Mouse (Mus musculus) erythroblast, adult 5-6 weeks (primary cell): ENCODE results near the gene Sp6. TPM values are rescaled to one million over a fixed set of nuclear protein-coding genes. Genes with fewer than 3 reads are reported as not detected.

ENCODE experiments used
- ATAC-seq: replicated peaks from 2 replicates; pipeline ENCODE4 v1.8.0; 2016; ENCODE audit warnings: moderate number of reproducible peaks, mild to moderate bottlenecking, moderate TSS enrichment, inconsistent platforms; ENCODE audit not compliant: poor library complexity, low FRiP score, severe bottlenecking
- total RNA-seq, 2 experiments: library from RNA; stranded (forward) in 1 of 2; stranded (reverse) in 1 of 2; fragments of 150-400 nt in 1 of 2; fragments of 200-764, 138-1000 nt in 1 of 2; gene quantifications; 2 replicates each; pipeline versions ENCODE4 v1.2.3 to v1.2.4; 2015 to 2017; ENCODE audit warnings: low replicate concordance in 2 of 2

Sp6 gene
- not detected in 2 replicates for total RNA-seq (2015; ENCODE audit: low replicate concordance)
- total RNA-seq (2017; ENCODE audit: low replicate concordance): not detected in 2 replicates

DNA sequence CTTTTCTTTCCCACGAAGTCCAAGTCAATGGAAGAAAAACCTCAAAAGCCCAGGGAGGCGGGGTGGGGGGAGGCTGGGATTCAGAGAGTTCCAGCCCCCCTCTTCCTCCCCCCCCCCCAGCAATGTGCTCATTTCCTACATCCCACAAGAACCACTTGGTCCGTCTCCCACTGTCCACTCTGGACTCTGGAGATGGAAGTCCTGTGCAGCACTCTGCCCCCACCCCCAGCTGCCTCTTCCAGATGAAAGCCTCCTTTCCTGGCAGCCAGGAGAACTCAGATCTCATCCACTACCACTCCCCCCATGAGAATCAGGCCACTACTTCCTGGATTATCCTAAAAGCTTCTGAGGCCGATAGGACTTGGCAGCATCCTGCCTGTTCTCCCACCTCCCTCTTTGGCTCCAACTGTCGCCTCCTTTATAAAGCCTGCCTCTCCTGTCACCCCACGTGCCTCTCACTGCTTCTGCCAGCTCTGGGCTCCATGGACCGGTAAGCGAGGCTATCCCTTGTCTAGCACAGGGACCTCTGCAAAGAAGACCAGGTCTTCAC, at the start of gene Sp6:
Gene Sp6, plus strand, starts transcription at position 274 of the 550 bp plus-strand sequence.
- no peak for ATAC-seq

DNA sequence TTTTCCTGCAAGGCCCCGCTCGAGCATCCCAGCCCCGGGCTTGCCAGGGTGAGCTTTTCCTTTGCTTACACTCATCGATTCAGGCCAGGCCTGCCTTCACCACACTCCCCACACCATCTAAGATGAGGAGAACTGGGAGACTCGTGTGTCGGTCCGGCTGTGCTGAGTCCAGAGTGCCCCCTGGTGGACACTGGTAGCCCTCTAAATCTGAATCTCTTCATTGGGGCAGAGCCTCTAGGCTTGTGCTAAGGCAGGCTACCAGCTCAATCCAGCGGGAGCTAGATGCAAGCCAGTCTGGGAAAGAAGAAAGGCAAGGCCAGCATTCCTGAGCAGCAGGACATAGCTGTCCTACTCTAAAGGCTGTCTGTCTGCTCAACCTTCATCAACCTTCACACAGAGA, 49.6 kb upstream of the Sp6 start:
- peak; percentile 86 for ATAC-seq

DNA sequence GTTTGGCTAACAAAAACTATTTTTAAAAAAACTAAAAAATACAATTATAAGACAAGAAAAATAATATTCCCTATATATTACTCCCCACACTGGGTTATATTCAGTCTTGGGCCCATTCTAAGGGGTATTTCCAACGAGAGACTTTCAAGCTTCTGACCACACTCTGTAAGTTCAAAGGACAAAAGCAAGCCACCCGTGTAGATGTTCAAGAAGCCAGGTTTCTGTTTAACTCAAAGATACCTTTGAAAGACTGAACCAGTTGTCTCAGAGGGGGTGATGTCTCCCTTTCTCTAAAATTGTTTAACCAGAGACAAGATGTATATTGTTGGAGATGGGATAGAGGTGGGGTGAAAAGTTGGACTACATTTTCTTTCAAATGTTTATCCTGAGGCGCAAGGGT, 47.0 kb upstream of the Sp6 start:
- ATAC-seq: no peak

DNA sequence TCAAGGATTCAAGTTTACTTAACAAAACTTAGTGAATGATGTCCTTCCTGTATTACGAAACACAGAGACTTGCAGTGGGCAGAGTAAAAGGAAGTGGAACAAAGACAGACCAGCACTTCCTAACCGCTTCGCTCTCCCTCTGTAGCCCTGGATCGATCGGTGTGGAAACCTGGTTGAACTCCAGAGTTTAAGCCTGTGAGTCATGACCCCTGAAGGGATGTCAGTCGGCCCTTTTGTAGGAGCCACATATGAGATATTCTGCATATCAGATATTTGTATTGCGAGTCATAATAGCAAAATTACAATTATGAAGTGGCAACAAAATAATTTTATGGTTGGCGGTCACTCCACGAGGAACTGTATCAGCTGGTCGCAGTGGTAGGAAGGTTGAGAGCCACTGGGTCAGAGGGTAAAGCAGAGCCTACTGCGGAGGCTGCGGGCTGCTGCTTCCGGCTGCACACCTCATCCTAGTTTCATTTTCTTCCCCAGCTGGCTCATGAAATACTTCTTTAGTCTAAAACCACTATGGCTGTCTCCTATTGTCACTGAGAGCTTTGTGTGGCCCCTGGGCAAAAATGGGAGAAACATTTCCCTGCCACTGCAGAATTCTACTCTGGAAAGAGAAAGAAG, 46.2 kb upstream of the Sp6 start:
- ATAC-seq: no peak

DNA sequence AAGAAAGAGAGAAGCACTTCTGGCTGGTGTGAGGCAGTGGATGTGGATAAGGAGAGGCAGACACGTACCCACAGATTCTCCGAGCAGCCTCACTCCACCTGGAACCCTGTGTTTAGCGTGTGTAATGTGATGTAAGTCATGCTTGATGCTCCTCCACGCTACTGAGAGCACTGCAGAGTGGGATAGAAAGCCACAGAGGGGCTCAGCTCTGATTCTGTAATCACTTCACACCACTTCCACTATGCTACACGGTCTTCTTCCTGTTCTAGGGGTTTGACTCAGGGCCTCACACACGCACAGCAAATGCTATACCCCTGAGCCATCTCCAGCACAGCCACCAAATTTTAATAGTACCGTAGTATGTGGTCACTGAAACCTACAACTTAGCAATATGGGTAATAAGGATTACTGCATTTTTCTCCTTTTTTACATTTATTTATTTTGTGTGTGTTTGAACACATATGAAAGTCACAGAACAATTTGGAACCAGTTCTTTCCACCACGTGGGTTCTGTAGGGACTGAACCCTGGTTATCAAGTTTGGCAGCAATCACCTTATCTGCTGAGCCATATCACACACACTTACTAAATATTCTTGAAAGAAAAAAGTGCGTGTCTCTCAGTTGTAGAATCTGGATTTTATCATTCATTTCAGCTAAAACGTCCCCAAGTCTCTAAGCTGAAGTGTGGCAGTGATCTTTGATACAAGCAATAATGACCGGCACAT, 45.5 kb upstream of the Sp6 start:
- ATAC-seq: 0 out of 2 replicates have a peak, but pooled peaks have one; percentile 29

DNA sequence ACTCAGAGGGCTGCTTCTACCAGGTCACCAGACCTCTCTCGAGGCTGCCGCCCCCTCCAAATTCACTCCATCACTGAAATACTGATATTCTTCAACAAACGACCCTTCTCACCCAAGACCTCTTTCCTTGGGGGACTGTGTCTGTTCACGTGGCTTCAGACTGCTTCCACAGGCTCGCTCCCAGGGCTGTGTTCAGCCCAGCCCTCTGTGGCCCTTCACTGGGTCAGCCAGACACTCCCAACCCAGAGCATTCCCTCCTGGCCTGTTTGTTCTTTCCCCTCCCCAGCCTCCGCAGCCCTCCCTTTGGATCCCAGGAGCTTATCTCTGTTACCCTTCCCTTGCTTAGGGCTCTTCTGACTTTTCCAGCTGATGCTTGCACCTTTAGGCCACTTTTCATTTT, 44.7 kb upstream of the Sp6 start:
- ATAC-seq: no peak

DNA sequence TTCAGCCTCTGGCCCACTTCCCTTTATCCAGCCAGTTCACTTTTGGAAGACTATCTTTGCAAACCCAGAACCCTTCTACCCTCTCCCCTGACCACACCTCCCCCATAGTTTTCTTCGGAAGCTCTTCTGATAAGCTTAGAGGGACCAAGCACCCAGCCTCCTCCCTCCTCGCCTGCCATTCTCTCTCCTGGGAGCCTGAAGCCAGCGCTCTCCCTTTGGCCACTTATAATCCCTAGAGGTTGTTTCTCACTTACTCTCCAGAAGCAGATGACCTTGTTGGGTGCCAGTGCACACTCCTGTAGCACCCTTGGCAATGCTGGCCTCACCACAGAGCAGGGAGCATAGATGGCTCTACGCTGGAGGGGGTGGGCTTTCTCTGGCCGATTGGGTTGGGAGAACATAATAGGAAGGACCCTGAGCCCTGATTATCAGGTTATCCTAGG, 43.9 kb upstream of the Sp6 start:
- 0 out of 2 replicates have a peak, but pooled peaks have one; percentile 33 for ATAC-seq

DNA sequence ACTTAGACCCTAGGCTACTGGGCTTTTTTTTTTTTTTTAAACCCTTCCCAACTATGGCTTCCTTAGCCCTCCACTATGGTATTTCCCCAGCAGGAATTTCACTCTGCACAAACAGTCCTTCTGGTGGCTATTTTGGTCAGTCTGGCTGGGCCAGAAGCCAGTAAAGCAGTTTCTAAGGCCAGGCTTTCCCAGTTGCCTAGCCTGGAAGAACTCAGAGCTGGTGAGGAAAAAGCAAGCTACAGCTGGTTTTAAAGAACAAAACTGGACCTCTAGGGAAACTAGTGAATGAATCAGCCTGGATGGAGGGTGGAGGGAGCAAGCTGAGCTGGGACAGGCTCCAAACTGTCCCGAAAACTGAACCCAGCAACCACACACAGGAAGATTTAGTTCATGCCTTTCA, 43.4 kb upstream of the Sp6 start:
- ATAC-seq: no peak

DNA sequence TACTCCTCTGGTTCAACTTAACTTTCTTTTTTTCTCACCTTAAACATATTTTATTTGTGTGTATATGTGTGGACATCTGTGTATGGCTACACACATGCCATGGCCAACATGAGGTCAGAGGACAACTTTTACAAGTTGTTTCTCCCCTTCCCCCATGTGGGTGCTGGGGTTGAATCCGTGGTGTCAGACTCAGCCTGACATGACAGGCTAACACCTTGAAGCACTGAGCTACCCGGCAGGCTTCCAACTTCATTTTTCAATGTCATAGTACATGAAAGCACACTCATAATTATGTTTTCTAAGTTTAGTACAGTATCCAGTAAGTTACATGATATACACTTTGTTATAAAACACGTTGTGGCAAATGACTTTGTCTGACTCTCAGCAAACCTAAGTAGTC, 42.9 kb upstream of the Sp6 start:
- ATAC-seq: no peak

DNA sequence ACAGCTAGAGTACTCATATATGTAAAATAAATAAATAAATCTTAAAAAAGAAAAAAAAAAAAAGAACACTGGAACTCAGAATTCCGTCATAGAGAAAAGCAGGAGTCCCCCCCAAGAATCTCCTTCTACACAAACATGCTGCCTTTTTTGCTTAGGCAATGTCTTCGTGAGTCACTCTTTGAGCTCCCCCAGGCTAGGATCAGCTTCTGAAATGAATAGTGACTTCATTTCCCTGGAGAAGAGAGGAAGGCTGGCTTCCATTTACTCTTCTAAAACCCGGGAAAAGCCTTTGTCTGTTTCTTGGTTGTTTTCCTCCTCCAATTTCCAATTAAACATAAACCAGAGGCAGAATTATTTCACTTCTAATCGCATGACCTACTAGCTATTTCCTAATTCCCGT, 40.3 kb upstream of the Sp6 start:
- no peak for ATAC-seq

DNA sequence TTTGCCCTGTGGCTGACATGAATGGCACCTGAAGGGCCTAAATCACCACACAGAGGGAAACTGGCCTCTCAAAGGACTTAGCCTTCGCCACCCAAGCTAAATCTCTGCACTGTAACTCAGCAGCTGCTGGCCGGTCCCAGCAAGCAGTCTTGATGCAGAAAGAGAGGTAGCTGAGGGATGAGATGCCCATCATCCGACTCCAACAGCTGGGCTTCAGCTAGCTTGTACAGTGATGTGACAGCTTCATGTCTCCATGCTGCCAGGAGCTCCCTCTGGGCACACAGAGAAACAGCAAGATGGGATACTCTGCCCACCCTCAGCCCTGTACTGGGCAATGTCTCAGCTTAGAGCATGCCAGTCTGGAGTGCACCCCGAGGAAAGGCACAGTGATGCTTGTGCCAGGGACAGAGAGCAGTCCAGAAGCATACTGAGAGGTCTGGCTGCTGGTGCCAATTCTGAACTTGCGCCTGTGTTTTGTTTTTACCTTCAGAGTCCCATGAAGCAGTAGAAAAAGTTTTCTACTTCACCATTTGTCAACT, 39.7 kb upstream of the Sp6 start:
- no peak for ATAC-seq

DNA sequence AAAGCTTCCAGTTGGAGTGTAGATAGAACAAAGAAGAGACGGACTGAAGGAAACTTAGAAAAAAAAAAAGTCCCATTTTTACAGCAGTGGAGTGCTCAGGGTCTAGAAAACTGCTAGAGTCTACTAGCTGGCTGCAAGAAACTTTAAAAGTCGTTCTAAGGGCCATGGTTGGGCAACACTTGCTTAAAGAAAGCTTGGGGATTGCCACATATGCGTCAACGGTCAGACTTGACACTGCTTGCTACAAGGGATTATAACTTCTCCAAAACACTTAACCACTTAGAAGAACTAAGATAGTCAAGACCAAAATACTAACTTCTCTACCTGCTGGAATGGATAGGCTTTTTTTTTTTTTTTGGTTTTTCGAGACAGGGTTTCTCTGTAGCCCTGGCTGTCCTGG, 38.4 kb upstream of the Sp6 start:
- no peak for ATAC-seq

DNA sequence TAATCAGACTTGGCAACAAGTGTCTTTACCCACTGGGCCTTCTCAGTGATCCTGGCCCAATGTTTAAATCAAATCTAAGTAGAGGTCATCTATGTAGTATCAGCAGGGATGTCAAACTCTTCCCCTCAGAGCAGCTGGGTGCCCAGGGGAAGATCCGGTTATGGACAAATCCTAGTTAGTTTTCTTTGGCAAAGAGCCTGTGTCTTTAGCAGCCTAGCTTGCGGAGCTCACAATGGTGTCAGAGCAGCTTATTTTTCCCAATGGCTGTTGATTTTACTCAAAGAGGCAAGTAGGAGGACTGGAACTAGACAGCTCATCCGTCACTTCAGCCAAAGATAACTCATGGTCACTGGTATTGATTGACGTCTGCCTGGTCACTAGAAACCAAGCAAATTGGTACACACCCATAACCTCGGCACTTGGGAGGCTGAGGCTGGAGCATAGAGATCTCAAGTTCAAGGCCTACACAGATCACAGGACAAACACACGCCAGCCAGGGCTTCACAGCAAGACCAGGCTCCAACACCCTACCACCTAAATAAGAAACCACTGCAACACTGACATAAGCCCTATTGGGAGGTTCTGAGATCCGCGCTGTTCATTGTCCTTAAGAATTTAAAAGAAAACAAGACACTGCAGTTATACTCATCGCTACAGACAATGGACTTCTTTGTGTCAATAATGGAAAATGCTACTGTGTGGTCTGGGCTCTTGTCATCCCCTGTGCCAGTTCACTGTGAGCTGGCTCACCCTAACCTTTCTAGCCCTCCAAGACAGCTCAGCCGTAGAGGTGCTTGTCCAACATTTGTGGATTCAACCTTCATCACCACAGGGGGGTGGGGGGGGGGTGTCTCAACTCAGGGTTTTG, 37.4 kb upstream of the Sp6 start:
- no peak for ATAC-seq

DNA sequence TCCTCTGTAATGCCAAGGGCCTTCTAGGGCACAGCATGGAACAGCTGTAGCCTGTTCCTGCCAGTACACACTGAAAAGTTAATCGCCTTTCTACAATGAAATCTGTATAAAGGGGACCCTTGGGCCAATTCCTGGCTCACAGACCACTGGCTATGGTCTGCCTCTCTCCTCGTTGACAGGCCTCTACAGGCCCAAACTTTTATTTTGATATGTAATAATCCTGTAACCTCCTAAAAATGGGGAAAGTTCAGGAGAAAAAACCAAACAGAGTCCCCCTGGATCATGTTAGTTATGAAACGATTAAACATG, 36.9 kb upstream of the Sp6 start:
- ATAC-seq: no peak

DNA sequence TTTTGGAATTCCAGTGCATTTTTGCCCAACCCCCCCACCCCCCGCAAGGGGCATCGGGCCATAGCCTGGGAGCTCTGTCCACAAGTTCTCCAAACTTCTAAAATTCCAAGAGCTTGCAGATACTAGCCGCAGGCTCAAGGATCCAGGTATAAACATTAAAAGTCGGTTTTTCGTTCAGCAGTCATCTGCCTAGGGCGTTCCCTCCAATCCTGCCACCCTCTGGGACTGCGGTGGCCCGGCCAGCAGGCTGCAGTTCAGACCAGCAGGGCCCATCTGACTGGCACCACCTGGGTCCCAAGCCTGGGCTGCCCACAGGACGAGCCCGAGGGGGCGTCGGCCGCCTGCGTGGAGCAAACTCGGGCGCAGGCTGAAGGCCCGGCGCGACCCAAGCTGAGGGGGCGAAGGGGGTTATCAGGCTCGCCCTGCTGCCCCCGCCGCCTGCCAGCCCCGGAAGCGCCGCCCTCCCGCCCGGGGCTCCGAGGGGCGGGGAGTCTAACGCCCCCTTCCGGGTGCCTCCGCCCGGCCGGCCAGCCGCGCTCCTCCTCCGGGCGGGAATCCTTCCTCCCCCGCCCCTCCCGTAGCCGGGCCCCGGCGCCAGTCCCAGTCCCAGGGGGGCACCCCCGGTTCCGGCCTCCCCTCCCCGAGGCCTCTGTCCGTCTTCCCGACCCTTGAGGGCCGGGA, 36.1 kb upstream of the Sp6 start:
- ATAC-seq: peak; percentile 38

DNA sequence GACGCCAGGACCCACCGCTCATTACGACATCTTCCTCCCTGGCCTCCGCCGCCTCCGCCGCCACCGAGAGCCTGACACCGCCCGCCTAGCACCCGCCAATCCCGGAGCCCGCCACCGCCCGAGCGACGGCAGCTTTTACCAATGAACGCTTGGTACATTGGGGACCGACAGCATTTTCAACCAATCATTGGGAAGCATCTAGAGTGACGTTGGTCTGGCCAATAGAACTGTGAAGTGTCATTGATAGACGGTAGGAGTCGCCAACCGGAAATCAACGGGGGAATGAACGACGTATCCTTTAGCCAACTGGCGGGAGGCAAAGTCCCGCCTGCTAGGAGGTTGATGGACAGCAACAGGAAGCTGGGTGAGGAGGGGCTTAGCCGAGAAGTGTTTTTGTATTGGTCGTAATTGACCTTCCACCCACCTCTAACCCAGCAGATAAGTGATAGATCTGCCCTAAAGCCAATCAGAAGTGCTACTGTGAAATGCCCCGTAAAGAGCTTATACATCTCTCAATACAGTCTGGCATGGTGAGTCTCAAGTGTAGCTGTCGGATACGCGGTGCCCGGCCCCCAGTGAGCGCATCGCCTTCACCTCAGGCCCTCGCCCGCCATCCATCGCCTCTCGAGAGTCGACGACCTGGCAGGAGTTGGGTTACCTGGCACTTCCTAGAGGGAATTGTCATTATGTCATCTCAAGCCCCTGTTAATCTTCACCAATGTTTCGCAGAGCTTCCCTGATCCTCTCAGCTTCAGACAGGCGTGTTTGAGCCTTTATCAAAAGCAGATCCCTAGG, 35.4 kb upstream of the Sp6 start:
- ATAC-seq: peak; percentile 90

DNA sequence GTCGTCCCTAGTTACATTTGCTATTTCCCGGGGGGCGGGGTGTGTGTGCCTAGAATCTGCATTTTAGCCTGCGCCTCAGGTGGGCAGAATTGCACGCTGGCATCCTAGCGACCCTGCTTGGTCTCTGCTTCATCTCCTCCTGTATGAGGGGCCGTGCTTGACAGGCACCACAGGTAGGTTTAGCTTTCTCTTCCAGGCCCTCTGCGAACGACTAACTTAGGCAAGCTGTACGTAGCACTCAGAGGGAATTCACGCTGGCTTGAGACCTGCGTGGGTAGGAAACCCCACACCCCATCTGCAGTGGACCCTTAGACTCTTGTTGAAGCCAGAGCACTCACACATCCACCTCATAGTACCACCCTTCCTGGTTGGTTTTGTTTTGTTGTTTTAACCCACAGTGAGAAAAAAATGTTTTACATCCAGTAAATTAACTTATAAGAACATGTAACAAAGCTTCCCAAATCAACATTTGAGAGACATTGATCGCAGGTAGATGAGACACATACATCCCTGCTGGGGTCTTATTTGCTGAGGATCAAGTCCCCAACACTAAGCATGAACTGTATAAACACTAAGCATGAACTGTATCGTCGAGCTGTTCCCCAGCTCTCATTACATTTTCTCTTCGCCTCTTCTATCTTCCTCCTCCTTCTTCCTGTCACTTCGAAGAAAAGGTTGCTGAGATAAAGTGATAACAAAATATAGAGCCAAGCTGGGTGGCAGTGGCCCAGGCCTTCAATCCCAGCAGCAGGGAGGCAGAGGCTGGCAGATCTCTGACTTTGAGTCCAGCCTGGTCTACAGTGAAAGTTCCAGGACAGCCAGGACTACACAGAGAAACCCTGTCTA, 34.6 kb upstream of the Sp6 start:
- no peak; the same call in none of the 2 replicates for ATAC-seq

DNA sequence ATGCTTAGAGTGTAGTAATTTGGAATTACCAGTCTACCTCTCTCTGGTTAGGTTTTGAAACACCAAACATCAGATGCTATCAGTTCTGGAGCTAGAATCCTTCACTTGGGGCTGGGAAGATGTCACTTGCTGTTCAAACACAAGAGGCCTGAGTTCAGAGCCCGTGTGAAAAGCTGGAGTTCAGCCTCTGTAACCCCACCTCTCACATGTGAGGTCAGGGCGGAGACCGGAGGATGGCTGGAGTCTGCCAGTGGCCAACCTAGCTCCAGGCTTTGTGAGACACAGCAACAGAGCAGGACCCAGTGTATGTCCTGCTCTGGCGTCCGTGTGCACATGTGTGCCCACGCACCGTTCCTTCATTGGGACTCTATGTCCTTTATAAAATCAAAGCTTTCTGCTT, 33.9 kb upstream of the Sp6 start:
- no peak for ATAC-seq
